Mouse (Mus musculus) frontal cortex, adult (tissue): ENCODE data around the gene Otud3.

Source experiments
- ATAC-seq: cut with Nextera tagmentation; 2 replicates; pipeline ENCODE4 v1.9.2; 2017; ENCODE audit warnings: mild to moderate bottlenecking, moderate library complexity, mixed read lengths; ENCODE audit not compliant: low TSS enrichment

The Otud3 gene

GRCm38 (mm10) chr4:138855092-138855632 lies 58.6 kb downstream of the Otud3 start:
- ATAC-seq: no peak

GRCm38 (mm10) chr4:138852961-138853360 lies 60.8 kb downstream of the Otud3 start:
- ATAC-seq: no peak

GRCm38 (mm10) chr4:138851463-138851862 lies 62.3 kb downstream of the Otud3 start:
- ATAC-seq: peak; percentile 64; the same call in 1 of the 2 replicates
